Mouse (Mus musculus): ENCODE data around the gene Gm49322. TPM values are rescaled to one million over a fixed set of nuclear protein-coding genes. Genes with fewer than 3 reads are reported as not detected.
A peak's percentile ranks its signal among the peaks of the same experiment; 100 is the strongest.

Gene Gm49322
- polyA plus RNA-seq, 1 experiment from 2014 or later: 1.7 TPM

DNA sequence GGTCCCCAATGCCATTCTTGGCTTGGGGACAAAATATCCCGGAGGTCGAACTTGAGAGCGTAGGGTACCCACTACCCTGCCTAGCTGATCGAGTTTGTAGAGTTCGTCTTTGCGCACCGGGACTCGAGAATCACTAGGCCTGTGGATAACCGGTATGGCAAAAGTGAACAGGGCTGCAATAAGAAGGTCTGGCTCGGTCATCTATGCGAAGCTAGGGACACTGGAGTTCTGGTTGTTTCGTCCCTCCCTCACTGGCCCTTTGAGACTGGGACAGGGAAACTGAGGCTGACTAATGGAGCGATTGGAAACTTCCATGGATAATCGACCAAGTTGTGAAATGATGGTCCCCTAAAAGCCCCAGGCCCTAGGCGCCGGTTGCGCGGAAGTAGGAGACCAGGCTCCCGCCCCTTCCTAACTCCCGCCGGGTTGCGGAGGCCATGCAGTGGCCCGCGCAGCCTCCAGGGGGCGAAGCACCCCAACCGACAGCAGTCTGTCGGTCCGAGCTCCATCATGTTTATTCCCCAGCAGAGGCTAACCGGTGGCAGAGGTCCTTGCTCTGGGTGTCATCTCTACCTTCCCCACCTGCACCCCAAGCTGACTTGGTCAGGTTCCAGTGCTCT, 27.6 kb upstream of the Gm49322 start:
- peak; percentile 22; the same call in 1 of the 2 replicates for ATAC-seq (ENCODE audit: low FRiP score)
- Histone ChIP-seq H3K27me3 (ENCODE audit: control insufficient read depth, insufficient read depth, low read length) (no peaks in the 10 kb centered on the region), H3K4me2 (replicated peaks) (peak overlapping the region; percentile 88), H3K27ac (0 out of 2 replicates have a peak overlapping the region, but pooled peaks have one; percentile 81), H3K9ac (peak overlapping the region; percentile 80), H3K36me3 (replicated peaks; ENCODE audit: control insufficient read depth, insufficient read depth) (peaks cover 10% of the 10 kb centered on the region), H3K4me3 (replicated peaks; ENCODE audit: low read length) (peak overlapping the region; percentile 83), H3K4me1 (replicated peaks; ENCODE audit: control insufficient read depth, insufficient read depth, low read length) (peaks cover 27% of the 10 kb centered on the region), H3K9me3 (ENCODE audit: control insufficient read depth, low read length) (no peaks in the 10 kb centered on the region)
- peak; percentile 61 for DNase-seq (ENCODE audit: low spot score)
- 0% methylated on average over 29 of the region's 29 CpGs for WGBS

DNA sequence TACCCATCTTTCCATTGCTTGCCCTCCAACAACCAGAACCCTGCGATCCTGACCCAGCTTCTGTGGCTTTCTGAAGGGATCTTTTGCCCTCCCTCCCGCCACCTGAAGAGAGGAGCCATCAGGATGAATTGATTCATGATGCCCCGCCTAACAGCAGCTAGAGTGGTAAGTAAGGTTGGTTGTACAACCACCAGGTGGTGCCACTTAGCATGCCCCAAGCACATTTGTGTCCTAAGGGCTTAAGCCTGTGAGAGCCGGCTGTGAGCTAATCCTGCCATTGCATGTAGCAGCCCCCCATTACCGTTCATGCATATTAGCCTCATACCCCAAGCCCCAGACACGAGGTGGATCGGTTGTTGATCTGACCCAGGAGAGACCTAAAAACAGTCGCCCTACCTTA, 26.9 kb upstream of the Gm49322 start:
- no peak overlapping the region for H3K4me3 ChIP-seq (replicated peaks; ENCODE audit: low read length)
- no peak for ATAC-seq (ENCODE audit: low FRiP score)
- peaks cover 24% of the 10 kb centered on the region for H3K4me1 ChIP-seq (replicated peaks; ENCODE audit: control insufficient read depth, insufficient read depth, low read length)
- peak; percentile 50 for DNase-seq (ENCODE audit: low spot score)
- H3K4me2 ChIP-seq (replicated peaks): peak overlapping the region; percentile 88
- no peaks in the 10 kb centered on the region for H3K27me3 ChIP-seq (ENCODE audit: control insufficient read depth, insufficient read depth, low read length)
- 5% methylated on average over 8 of the region's 8 CpGs for WGBS
- H3K9ac ChIP-seq: no peak overlapping the region
- peaks cover 13% of the 10 kb centered on the region for H3K36me3 ChIP-seq (replicated peaks; ENCODE audit: control insufficient read depth, insufficient read depth)
- H3K27ac ChIP-seq: no peak overlapping the region
- no peaks in the 10 kb centered on the region for H3K9me3 ChIP-seq (ENCODE audit: control insufficient read depth, low read length)

DNA sequence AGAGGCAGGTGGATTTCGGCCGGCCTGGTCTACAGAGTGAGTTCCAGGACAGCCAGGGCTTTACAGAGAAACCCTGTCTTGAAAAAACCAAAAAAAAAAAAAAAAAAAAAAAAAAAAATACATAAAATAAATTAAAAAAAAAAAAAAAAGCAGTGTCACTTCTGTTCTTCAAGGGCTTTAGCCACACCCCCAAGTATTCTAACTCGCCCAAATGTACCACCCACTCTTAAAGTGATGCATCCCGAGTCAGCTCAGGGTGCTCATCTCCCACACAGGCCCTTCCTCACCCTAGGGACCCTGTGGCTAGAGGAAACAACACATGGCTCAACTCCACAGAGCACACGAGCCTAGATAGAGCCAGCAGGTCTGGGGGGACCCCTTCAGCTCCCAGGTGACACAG, 22.8 kb upstream of the Gm49322 start:
- Histone ChIP-seq H3K9me3 (ENCODE audit: control insufficient read depth, low read length) (no peaks in the 10 kb centered on the region), H3K27ac (no peak overlapping the region), H3K9ac (no peak overlapping the region), H3K4me1 (replicated peaks; ENCODE audit: control insufficient read depth, insufficient read depth, low read length) (peaks cover 7% of the 10 kb centered on the region), H3K36me3 (replicated peaks; ENCODE audit: control insufficient read depth, insufficient read depth) (peaks cover 28% of the 10 kb centered on the region), H3K4me3 (replicated peaks; ENCODE audit: low read length) (no peak overlapping the region), H3K4me2 (replicated peaks) (no peak overlapping the region), H3K27me3 (ENCODE audit: control insufficient read depth, insufficient read depth, low read length) (no peaks in the 10 kb centered on the region)
- DNase-seq (ENCODE audit: low spot score) (no peak), ATAC-seq (ENCODE audit: low FRiP score) (no peak)
- whole genome bisulfite sequencing: 93% methylated on average over 5 of the region's 5 CpGs

DNA sequence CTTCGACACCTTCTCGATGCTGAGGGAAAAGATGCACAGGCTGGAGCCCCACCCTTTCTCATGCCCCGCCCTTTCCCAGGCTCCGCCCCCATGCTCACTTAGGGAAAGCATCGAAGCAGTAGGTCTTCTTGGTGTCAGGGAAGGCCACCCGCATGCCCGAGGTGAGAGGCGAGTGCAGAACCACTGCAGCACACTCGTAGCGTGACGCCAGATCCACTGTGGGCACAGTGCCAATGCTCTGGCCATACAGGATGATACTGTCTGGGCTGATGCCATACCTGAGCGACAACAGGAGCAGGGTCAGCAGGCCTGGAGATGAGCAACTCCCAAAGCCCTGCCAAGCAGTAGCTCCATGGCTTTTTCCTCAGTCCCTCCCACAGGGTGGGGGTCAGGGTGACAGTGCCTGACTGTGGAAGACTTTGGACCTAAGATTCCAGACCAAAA, 21.8 kb upstream of the Gm49322 start:
- no peak overlapping the region for H3K27ac ChIP-seq
- no peaks in the 10 kb centered on the region for H3K9me3 ChIP-seq (ENCODE audit: control insufficient read depth, low read length)
- H3K4me2 ChIP-seq (replicated peaks): no peak overlapping the region; the same call in 1 of the 2 replicates
- peaks cover 28% of the 10 kb centered on the region for H3K36me3 ChIP-seq (replicated peaks; ENCODE audit: control insufficient read depth, insufficient read depth)
- peaks cover 17% of the 10 kb centered on the region for H3K4me1 ChIP-seq (replicated peaks; ENCODE audit: control insufficient read depth, insufficient read depth, low read length)
- no peak for ATAC-seq (ENCODE audit: low FRiP score)
- no peak overlapping the region for H3K9ac ChIP-seq
- H3K4me3 ChIP-seq (replicated peaks; ENCODE audit: low read length): no peak overlapping the region
- DNase-seq (ENCODE audit: low spot score): no peak
- H3K27me3 ChIP-seq (ENCODE audit: control insufficient read depth, insufficient read depth, low read length): no peaks in the 10 kb centered on the region
- whole genome bisulfite sequencing: 65% methylated on average over 12 of the region's 12 CpGs

DNA sequence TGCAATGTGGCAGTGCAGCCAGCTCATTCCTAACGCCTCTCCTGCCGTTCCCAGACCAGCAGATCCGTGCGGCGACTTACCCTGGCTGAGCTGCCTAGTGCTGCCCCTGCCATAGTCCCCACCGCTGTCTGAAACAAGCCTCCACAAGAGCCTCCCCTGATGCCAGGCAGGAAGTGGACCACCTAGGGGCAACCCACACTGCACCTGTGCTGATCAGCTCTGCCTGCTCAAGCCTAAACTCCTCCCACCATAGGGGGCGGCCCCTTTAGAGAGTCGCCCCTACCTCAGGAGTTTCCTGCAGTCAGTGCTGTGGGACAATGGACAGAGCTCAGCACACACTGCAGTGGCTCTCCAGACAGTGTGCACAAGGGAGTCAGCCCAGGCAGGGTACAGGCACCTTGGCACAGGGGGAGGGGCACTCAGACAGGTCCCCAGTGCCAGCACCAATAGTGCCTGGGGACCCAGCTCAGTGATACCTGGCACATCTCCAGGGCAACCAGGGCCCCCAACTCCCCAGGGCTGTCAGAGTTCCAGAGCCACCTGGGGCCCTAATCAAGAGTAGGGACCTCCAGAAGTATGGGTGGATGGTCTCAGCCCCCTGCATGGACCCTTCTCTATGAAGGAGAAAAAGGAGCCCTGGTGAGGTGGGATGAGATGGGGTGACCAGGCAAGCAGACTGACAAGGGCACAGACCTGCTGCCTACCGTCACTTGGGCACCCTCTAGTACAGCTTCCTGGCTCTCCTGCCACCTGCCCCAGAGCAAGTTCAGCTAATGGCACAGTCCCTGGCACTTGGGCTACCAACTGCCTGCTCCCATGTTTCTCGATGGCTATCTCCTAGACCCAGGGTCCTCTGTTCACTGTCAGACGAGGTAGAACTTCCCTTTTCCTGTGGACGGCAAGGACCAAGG, 20.9 kb upstream of the Gm49322 start:
- Histone ChIP-seq H3K4me1 (replicated peaks; ENCODE audit: control insufficient read depth, insufficient read depth, low read length) (peaks cover 23% of the 10 kb centered on the region), H3K27ac (no peak overlapping the region), H3K27me3 (ENCODE audit: control insufficient read depth, insufficient read depth, low read length) (no peaks in the 10 kb centered on the region), H3K36me3 (replicated peaks; ENCODE audit: control insufficient read depth, insufficient read depth) (peaks cover 28% of the 10 kb centered on the region), H3K9me3 (ENCODE audit: control insufficient read depth, low read length) (no peaks in the 10 kb centered on the region), H3K4me2 (replicated peaks) (no peak overlapping the region; the same call in 1 of the 2 replicates), H3K9ac (no peak overlapping the region), H3K4me3 (replicated peaks; ENCODE audit: low read length) (no peak overlapping the region)
- WGBS: 74% methylated on average over 12 of the region's 12 CpGs
- ATAC-seq (ENCODE audit: low FRiP score) (no peak), DNase-seq (ENCODE audit: low spot score) (no peak)

DNA sequence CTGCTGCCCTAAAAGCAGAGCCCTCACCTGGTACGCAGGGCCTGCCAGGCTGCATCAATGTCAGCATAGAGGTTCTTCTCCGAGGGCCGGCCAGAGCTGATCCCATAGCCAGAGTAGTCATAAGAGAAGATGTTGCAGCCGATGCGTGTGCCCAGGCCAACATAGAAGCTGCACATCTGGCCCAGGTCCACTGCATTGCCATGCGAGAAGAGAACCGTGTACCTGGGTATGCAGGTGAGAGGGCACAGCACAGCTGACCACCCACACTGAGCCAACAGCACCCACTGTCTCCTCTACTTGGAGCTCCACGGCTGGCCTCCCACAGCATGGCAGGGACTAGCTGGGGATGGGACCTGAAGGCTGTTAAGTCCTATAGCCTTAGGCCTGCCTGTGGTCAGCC, 20.2 kb upstream of the Gm49322 start:
- no peak overlapping the region; the same call in 1 of the 2 replicates for H3K4me3 ChIP-seq (replicated peaks; ENCODE audit: low read length)
- peaks cover 28% of the 10 kb centered on the region for H3K36me3 ChIP-seq (replicated peaks; ENCODE audit: control insufficient read depth, insufficient read depth)
- no peak overlapping the region for H3K9ac ChIP-seq
- ATAC-seq (ENCODE audit: low FRiP score) (no peak), DNase-seq (ENCODE audit: low spot score) (no peak)
- peaks cover 23% of the 10 kb centered on the region for H3K4me1 ChIP-seq (replicated peaks; ENCODE audit: control insufficient read depth, insufficient read depth, low read length)
- no peaks in the 10 kb centered on the region for H3K27me3 ChIP-seq (ENCODE audit: control insufficient read depth, insufficient read depth, low read length)
- no peak overlapping the region for H3K27ac ChIP-seq
- 97% methylated on average over 8 of the region's 8 CpGs for WGBS
- H3K4me2 ChIP-seq (replicated peaks): no peak overlapping the region; the same call in 1 of the 2 replicates
- no peaks in the 10 kb centered on the region for H3K9me3 ChIP-seq (ENCODE audit: control insufficient read depth, low read length)

DNA sequence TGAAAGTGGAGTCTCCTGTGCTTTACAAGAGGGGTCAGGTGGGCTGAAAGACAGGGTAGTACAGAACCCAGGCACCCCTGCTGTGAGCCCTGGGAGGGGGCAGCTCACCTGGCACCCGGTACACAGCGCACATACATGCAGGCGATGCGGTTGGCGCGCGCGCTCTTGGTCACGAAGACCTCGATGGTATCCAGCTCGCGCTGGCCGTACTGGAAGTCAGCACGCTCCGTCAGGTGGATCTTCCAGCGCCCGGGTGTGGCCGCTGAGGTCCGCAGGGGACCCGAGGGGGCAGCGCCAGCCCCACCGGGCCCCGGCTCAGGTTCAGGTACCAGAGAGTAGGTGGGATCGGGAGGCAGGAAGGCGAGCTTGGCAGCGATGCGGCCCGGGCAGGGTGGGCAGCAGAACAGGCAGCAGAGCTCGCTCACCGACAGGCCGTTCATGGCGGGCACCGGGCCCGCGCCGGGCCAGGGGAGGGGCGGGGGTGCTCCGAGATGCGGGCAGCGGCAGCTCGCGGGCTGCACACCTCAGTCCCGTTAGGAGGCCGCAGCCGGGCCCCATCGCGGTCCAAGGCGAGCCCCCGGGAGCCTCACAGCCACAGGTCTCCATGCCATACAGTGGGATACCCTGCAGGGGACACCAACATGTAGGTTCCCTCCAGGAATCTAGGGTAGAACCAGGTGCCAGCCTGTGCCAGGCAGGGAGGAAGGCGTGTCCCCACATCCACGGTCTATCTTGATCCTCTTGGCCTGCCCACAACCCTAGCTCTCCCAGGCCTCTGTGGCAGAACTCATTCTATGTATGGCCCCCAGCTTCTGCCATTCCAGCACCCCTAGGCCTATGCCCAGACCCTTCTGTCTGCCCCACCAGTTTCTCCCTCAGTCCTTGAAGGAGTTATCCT, 19.2 kb upstream of the Gm49322 start:
- Histone ChIP-seq H3K27me3 (ENCODE audit: control insufficient read depth, insufficient read depth, low read length) (no peaks in the 10 kb centered on the region), H3K9me3 (ENCODE audit: control insufficient read depth, low read length) (no peaks in the 10 kb centered on the region), H3K4me3 (replicated peaks; ENCODE audit: low read length) (no peak overlapping the region; the same call in 1 of the 2 replicates), H3K9ac (no peak overlapping the region), H3K4me2 (replicated peaks) (peak overlapping the region; percentile 7), H3K27ac (peak overlapping the region; percentile 47; the same call in 1 of the 2 replicates), H3K36me3 (replicated peaks; ENCODE audit: control insufficient read depth, insufficient read depth) (peaks cover 28% of the 10 kb centered on the region), H3K4me1 (replicated peaks; ENCODE audit: control insufficient read depth, insufficient read depth, low read length) (peaks cover 23% of the 10 kb centered on the region)
- ATAC-seq (ENCODE audit: low FRiP score) (no peak), DNase-seq (ENCODE audit: low spot score) (no peak)
- WGBS: 94% methylated on average over 51 of the region's 51 CpGs

DNA sequence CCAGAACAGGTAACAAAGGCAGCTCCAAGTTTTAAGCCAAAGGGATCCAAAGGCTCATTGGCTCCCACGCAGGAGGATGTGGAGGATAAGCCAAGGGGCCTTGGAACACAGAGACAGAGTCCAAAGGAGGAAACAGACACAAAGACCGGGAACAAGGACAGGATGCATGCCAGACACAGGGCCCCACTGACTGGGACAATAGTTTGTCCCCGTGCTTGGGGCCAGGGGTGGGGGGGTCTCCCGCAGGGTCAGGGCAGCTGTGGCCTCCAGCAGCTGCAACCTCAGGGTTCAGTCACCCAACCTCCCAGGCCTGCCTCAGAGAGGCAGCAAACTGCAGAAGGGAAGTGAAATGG, 18.5 kb upstream of the Gm49322 start:
- DNase-seq (ENCODE audit: low spot score): no peak
- Histone ChIP-seq H3K9me3 (ENCODE audit: control insufficient read depth, low read length) (no peaks in the 10 kb centered on the region), H3K27ac (0 out of 2 replicates have a peak overlapping the region, but pooled peaks have one; percentile 47), H3K9ac (no peak overlapping the region), H3K4me1 (replicated peaks; ENCODE audit: control insufficient read depth, insufficient read depth, low read length) (peaks cover 23% of the 10 kb centered on the region), H3K4me2 (replicated peaks) (peak overlapping the region; percentile 6; the same call in 1 of the 2 replicates), H3K4me3 (replicated peaks; ENCODE audit: low read length) (no peak overlapping the region), H3K27me3 (ENCODE audit: control insufficient read depth, insufficient read depth, low read length) (no peaks in the 10 kb centered on the region), H3K36me3 (replicated peaks; ENCODE audit: control insufficient read depth, insufficient read depth) (peaks cover 24% of the 10 kb centered on the region)
- WGBS: 43% methylated on average over 4 of the region's 4 CpGs
- ATAC-seq (ENCODE audit: low FRiP score): no peak
